Mouse (Mus musculus) embryo, embryonic 11.5 days (tissue): ENCODE results near the gene Fance.
"Not testable (repeated sequence)": the region's sequence is repeated elsewhere in the genome, so short reads cannot be mapped to it uniquely, and the experiment has no call there.

Experiments used
- DNase-seq: peaks from one replicate; pipeline ENCODE4 v3.0.0-alpha.2; 2012; ENCODE audit warnings: low read depth, low spot score

Fance gene

GRCm38 (mm10) chr17:28349264-28349880 is 36.1 kb downstream of the Fance start:
- DNase-seq, result no peak

- DNase-seq, result no peak
Observed at GRCm38 (mm10) chr17:28349901-28350465, 36.7 kb downstream of the Fance start.

GRCm38 (mm10) chr17:28350466-28351352 is 37.4 kb downstream of the Fance start, which contains the start of gene Tead3:
Tead3 (minus strand) TSS chr17:28350817.
- DNase-seq, result peak; percentile 60

- DNase-seq, result no peak
Observed at GRCm38 (mm10) chr17:28351353-28351890, 38.1 kb downstream of the Fance start.

- no peak for DNase-seq
Observed at GRCm38 (mm10) chr17:28352018-28352417, 38.7 kb downstream of the Fance start.

GRCm38 (mm10) chr17:28355871-28356270 is 42.6 kb downstream of the Fance start:
- DNase-seq, result no peak

GRCm38 (mm10) chr17:28358576-28359261 is 45.4 kb downstream of the Fance start:
- DNase-seq, result not testable (repeated sequence)

- no peak for DNase-seq
Observed at GRCm38 (mm10) chr17:28360531-28361277, 47.4 kb downstream of the Fance start.

GRCm38 (mm10) chr17:28361921-28362652 is 48.8 kb downstream of the Fance start:
- DNase-seq, result no peak

- DNase-seq, result no peak
Observed at GRCm38 (mm10) chr17:28362653-28363292, 49.5 kb downstream of the Fance start.

- no peak for DNase-seq
Observed at GRCm38 (mm10) chr17:28363507-28363906, 50.2 kb downstream of the Fance start.

GRCm38 (mm10) chr17:28365122-28365521 is 51.8 kb downstream of the Fance start, which contains the start of gene Tulp1:
Tulp1 (minus strand) TSS chr17:28365222.
- DNase-seq, result no peak

- DNase-seq, result no peak
Observed at GRCm38 (mm10) chr17:28368449-28368848, 55.1 kb downstream of the Fance start.

- no peak for DNase-seq
Observed at GRCm38 (mm10) chr17:28369056-28369455, 55.7 kb downstream of the Fance start.

- DNase-seq, result no peak
Observed at GRCm38 (mm10) chr17:28371286-28371685, 58.0 kb downstream of the Fance start.

- DNase-seq, result no peak
Observed at GRCm38 (mm10) chr17:28371941-28372340, 58.6 kb downstream of the Fance start.

- no peak for DNase-seq
Observed at GRCm38 (mm10) chr17:28373821-28374220, 60.5 kb downstream of the Fance start.

GRCm38 (mm10) chr17:28374494-28374893 is 61.2 kb downstream of the Fance start:
- no peak for DNase-seq

GRCm38 (mm10) chr17:28375592-28376061 is 62.3 kb downstream of the Fance start:
- DNase-seq, result no peak
